Mouse (Mus musculus) lung, adult 2 months (tissue): ENCODE measurements at regions not wholly inside any gene's neighbourhood (a gene's known extent, or its start where the extent isn't known, plus 50 kb on each side); places are given as distances from the start of the nearest gene placed in this dataset.

Experiments
- CTCF ChIP-seq: fragments of 200-500 bp; IDR thresholded peaks from 2 replicates; pipeline ENCODE4 v1.5.1; 2011; ENCODE audit warnings: mild to moderate bottlenecking, low read length, control low read depth; ENCODE audit not compliant: insufficient read depth
- POLR2A ChIP-seq: fragments of 200-500 bp; IDR thresholded peaks from 2 replicates; pipeline ENCODE4 v1.6.1; 2011; ENCODE audit warnings: low read depth, mild to moderate bottlenecking, control low read depth, low read length, borderline replicate concordance; ENCODE audit errors: extremely low read depth

GRCm38 (mm10) chr6:147706741-147707140, 231.1 kb downstream of the Ccdc91 start:
- TF ChIP-seq CTCF (no peak), POLR2A (no peak)
